Mouse (Mus musculus) hindbrain, embryonic 12.5 days (tissue): ENCODE data around the gene Gm11032. TPM values are rescaled to one million over a fixed set of nuclear protein-coding genes. Genes with fewer than 3 reads are reported as not detected.
"Not testable (repeated sequence)": the region's sequence is repeated elsewhere in the genome, so short reads cannot be mapped to it uniquely, and the experiment has no call there.

ENCODE experiments used
- ATAC-seq: fragments of 200-750 bp; cut with Nextera tagmentation; 2 replicates; pipeline ENCODE4 v1.8.0; 2017; ENCODE audit warnings: moderate TSS enrichment; ENCODE audit not compliant: low FRiP score
- H3K27ac ChIP-seq: fragments of 300-500 bp; sonication (generic); 2 replicates; pipeline ENCODE4 v1.5.1; 2016; ENCODE audit warnings: mild to moderate bottlenecking
- H3K27me3 ChIP-seq: fragments of 300-500 bp; sonication (generic); 2 replicates; pipeline ENCODE4 v1.6.1; 2016; ENCODE audit warnings: mild to moderate bottlenecking
- H3K36me3 ChIP-seq: fragments of 300-500 bp; sonication (generic); 2 replicates; pipeline ENCODE4 v1.6.1; 2016; ENCODE audit warnings: mild to moderate bottlenecking
- H3K4me1 ChIP-seq: fragments of 300-500 bp; sonication (generic); 2 replicates; pipeline ENCODE4 v1.6.1; 2016
- H3K4me2 ChIP-seq: fragments of 300-500 bp; sonication (generic); replicated peaks from 2 replicates; pipeline ENCODE4 v1.6.1; 2016; ENCODE audit warnings: mild to moderate bottlenecking
- H3K4me3 ChIP-seq: fragments of 300-500 bp; sonication (generic); 2 replicates; pipeline ENCODE4 v1.5.1; 2016; ENCODE audit warnings: mild to moderate bottlenecking
- H3K9ac ChIP-seq: fragments of 300-500 bp; sonication (generic); 2 replicates; pipeline ENCODE4 v1.6.1; 2016; ENCODE audit warnings: mild to moderate bottlenecking, moderate library complexity
- H3K9me3 ChIP-seq: fragments of 300-500 bp; sonication (generic); replicated peaks from 2 replicates; pipeline ENCODE4 v1.6.1; 2016; ENCODE audit warnings: mild to moderate bottlenecking
- WGBS: fragments of 180-500 bp; shearing (Covaris S2); methylation state at CpG from one replicate; pipeline ENCODE4 v1.1.7; 2016; 5-methylcytosine and 5-hydroxymethylcytosine counted together
- polyA plus RNA-seq: library from polyadenylated mRNA; unstranded; fragments of >200 nt; fragmentation: Nextera tagmentation; extraction: Ambion mirVana; gene quantifications from 2 replicates; pipeline ENCODE4 v1.2.1, GENCODE M21; 2016

Gene Gm11032
- polyA plus RNA-seq, result not detected in 2 replicates

DNA sequence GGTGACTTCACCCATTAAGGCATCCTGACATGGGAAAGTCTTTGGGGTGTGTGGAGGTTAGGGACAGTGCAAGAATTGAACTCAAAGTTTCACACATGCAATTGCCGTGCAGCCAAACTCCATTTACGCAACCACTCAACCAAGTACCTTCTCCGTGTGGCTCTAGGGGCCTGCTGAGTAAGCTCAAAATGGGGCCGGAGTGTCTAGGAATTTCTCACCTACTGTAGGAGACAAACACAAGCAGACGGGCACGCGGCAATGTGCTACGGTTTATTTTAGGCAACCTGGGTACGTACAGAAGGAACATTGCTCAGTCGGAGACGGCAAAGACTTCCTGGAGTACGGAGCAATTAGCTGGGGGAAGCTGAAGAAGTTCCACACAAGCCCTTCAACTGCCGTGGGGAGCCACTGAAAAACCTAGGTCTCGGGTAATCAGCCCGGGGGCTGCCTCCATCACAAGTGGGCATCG, at the start of gene Gm11032:
Gm11032 (plus strand) TSS at position 51 of the 469 bp plus-strand sequence.
- Histone ChIP-seq H3K9me3 (no peaks in the 10 kb centered on the region), H3K9ac (no peak within 1 kb of the TSS), H3K36me3 (no peaks in the 10 kb centered on the region), H3K4me1 (peaks cover 3% of the 10 kb centered on the region; the same call in 1 of the 2 replicates), H3K4me2 (no peak within 1 kb of the TSS), H3K27me3 (no peaks in the 10 kb centered on the region), H3K4me3 (no peak within 1 kb of the TSS), H3K27ac (no peak within 1 kb of the TSS)
- 83% methylated on average over 16 of the region's 16 CpGs for WGBS
- no peak for ATAC-seq

DNA sequence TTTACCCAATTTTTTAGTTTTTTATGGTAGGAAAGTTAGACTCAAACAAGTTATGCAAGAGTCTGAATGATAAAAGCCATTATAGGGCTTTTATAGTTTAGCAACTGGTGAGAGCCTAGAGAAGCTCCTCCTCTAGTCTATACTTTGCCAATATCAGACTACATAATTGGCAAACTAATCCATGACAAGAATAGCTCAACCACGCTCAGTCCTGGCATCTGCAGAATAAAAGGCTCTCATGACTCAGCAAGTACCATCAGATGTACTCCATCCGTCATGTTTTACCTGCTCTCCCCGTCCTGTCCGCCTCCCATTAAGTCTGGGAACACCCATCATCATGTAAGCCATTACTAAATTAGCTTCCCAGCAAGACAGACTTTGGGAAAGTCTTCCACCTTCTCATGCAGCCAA, 48.4 kb upstream of the Gm11032 start:
- Histone ChIP-seq H3K36me3 (no peaks in the 10 kb centered on the region), H3K9ac (no peak overlapping the region), H3K4me1 (peaks cover 5% of the 10 kb centered on the region), H3K4me3 (no peak overlapping the region), H3K27me3 (no peaks in the 10 kb centered on the region), H3K9me3 (no peaks in the 10 kb centered on the region), H3K4me2 (no peak overlapping the region), H3K27ac (no peak overlapping the region)
- 83% methylated on average over 4 of the region's 4 CpGs for WGBS
- no peak for ATAC-seq

DNA sequence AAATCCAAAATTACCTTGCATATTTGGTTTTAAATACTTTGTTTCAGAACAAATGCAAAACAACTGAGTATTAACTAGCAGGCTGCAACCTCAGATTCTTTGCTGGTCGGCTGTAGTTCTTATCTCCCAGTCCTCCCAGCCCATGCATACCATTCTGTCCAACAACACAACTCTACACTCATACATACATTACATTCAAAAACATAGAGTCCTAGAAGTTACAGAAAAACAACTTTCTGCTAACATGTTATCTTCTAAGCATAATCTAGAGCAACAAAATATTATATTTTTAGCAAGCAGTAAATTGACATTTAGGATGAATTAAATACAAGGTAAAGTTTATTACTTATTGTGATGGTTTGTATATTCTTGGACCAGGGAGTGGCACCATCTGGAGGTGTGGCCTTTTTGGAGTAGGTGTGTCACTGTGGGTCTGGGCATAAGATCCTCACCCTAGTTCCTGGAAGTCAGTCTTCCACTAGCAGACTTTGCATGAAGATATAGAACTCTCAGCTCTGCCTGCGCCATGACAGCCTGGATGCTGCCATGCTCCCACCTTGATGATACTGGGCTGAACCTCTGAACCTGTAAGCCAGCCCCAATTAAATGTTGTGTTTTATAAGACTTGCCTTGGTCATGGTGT, 43.7 kb upstream of the Gm11032 start:
- H3K27ac ChIP-seq, ATAC-seq, H3K4me3 ChIP-seq, H3K27me3 ChIP-seq, H3K9me3 ChIP-seq, H3K36me3 ChIP-seq, H3K9ac ChIP-seq, H3K4me2 ChIP-seq, H3K4me1 ChIP-seq: not testable (repeated sequence)
- 91% methylated on average over 2 of the region's 2 CpGs for whole genome bisulfite sequencing

DNA sequence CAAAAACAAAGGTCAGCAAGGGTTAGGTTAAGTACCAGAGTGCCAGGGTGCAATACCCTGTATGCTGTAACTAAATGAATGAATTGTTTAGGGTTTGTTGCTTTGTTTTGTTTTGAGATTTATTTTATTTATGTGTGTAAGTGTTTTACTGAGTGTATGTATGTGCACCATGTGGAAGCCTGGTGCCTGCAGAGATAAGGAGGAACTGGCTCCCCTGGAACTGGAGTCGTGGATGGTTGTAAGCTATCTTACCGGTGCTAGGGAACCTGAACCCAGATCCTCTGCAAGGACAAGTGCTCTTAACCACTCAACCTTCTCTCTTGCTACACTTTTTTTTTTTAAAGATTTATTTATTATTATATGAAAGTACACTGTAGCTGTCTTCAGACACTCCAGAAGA, 42.8 kb upstream of the Gm11032 start:
- ATAC-seq, result no peak
- no peaks in the 10 kb centered on the region for H3K36me3 ChIP-seq
- H3K4me2 ChIP-seq, result no peak overlapping the region
- WGBS, result 98% methylated on average over 2 of the region's 2 CpGs
- no peak overlapping the region for H3K4me3 ChIP-seq
- H3K9ac ChIP-seq, result no peak overlapping the region
- H3K9me3 ChIP-seq, result no peaks in the 10 kb centered on the region
- H3K27me3 ChIP-seq, result no peaks in the 10 kb centered on the region
- no peak overlapping the region for H3K27ac ChIP-seq
- peaks cover 8% of the 10 kb centered on the region for H3K4me1 ChIP-seq

- Histone ChIP-seq H3K27me3 (no peaks in the 10 kb centered on the region), H3K27ac (no peak overlapping the region), H3K36me3 (no peaks in the 10 kb centered on the region), H3K4me3 (no peak overlapping the region), H3K9me3 (no peaks in the 10 kb centered on the region), H3K9ac (no peak overlapping the region), H3K4me2 (no peak overlapping the region), H3K4me1 (peaks cover 8% of the 10 kb centered on the region)
- no peak for ATAC-seq
- 82% methylated on average over 2 of the region's 2 CpGs for WGBS
Observed at GRCm38 (mm10) chr11:4578682-4579081, 41.2 kb upstream of the Gm11032 start.

- H3K4me2 ChIP-seq, result no peak overlapping the region
- no peaks in the 10 kb centered on the region for H3K36me3 ChIP-seq
- no peak overlapping the region for H3K4me3 ChIP-seq
- 90% methylated on average over 4 of the region's 4 CpGs for WGBS
- ATAC-seq, result no peak
- no peaks in the 10 kb centered on the region for H3K27me3 ChIP-seq
- no peaks in the 10 kb centered on the region for H3K9me3 ChIP-seq
- no peak overlapping the region for H3K9ac ChIP-seq
- H3K4me1 ChIP-seq, result peaks cover 15% of the 10 kb centered on the region
- H3K27ac ChIP-seq, result no peak overlapping the region
Observed at GRCm38 (mm10) chr11:4591811-4592210, 28.1 kb upstream of the Gm11032 start.

DNA sequence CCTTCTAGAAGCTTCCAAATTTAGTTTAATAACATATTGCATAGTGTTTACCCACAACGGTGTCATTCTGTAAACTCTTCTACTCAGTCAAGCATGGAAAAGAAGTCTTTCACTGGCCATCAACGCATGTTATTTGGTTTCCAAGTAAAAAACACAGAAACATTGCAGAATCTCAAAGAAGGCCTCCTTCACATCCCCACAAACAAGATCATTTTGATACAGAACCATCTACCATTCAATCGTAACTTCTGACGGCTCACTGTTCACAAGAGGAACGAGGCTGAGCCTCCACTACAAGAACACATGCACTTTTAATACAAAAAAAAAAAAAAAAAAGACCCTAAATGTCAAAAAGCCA, 26.4 kb upstream of the Gm11032 start:
- no peaks in the 10 kb centered on the region for H3K36me3 ChIP-seq
- 33% methylated on average over 5 of the region's 5 CpGs for WGBS
- peak overlapping the region; percentile 61 for H3K4me2 ChIP-seq
- H3K9me3 ChIP-seq, result no peaks in the 10 kb centered on the region
- peak overlapping the region; percentile 97; the same call in 1 of the 2 replicates for H3K9ac ChIP-seq
- H3K27ac ChIP-seq, result no peak overlapping the region
- no peaks in the 10 kb centered on the region for H3K27me3 ChIP-seq
- ATAC-seq, result no peak
- H3K4me1 ChIP-seq, result peaks cover 15% of the 10 kb centered on the region
- H3K4me3 ChIP-seq, result peak overlapping the region; percentile 79

GRCm38 (mm10) chr11:4593849-4594607, 25.8 kb upstream of the Gm11032 start:
- ATAC-seq, result peak; percentile 93
- H3K4me1 ChIP-seq, result peaks cover 15% of the 10 kb centered on the region
- no peaks in the 10 kb centered on the region for H3K36me3 ChIP-seq
- H3K27ac ChIP-seq, result peak overlapping the region; percentile 94
- H3K4me3 ChIP-seq, result peak overlapping the region; percentile 79
- no peaks in the 10 kb centered on the region for H3K27me3 ChIP-seq
- H3K4me2 ChIP-seq, result peak overlapping the region; percentile 61
- under 1% methylated on average over 41 of the region's 45 CpGs for WGBS
- H3K9ac ChIP-seq, result peak overlapping the region; percentile 97
- no peaks in the 10 kb centered on the region for H3K9me3 ChIP-seq

DNA sequence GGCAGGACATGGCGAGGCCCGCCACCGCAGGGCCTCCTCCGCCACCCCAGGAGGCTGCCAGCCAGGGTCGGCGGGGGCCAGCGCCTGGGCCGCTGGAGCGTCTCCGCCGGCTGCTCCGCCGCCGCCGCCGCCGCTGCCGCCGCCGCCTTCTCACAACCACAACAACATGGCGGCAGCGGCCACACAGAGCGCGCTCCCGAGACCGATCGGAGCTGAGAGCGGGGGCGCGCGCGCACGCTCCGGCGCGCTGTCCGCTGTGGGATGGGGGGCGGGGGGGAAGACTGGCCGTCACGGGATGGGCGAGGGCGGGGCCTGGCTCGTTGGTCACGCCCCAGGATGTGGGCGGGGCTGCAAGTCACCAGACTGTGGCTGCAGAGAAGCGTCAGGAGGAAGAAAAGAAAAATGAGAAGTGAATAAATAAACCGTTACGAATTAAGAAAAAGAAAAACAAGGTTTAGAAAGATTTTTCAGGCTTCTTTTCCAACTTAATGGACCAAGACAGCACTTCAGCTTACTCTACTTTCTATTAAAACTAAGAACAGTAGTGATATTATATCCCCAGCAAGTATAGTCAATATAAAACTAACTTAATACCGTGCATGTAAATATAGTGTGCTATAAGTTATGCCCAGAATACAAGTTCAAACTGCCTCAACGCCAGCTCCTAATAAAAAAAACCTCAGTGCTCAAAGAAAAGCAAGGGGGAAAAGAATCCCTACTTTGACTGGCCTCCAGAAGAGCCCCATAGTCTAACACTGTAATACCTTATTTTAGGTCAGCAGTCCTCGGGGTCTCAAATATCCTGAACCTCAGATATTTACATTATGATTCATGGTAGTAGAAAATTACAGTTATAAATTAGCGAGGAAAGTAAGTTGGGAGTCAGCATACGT, 25.0 kb upstream of the Gm11032 start, which contains the start of gene Mtmr3:
Mtmr3 (minus strand) TSS at position 256 of the 893 bp plus-strand sequence.
- H3K4me1 ChIP-seq, result peaks cover 15% of the 10 kb centered on the region
- H3K9ac ChIP-seq, result peak within 1 kb of the TSS; percentile 97
- no peaks in the 10 kb centered on the region for H3K9me3 ChIP-seq
- no peaks in the 10 kb centered on the region for H3K27me3 ChIP-seq
- peak; percentile 94 for ATAC-seq
- H3K27ac ChIP-seq, result peak within 1 kb of the TSS; percentile 94
- peak within 1 kb of the TSS; percentile 79 for H3K4me3 ChIP-seq
- H3K36me3 ChIP-seq, result no peaks in the 10 kb centered on the region
- WGBS, result 8% methylated on average over 37 of the region's 53 CpGs
- H3K4me2 ChIP-seq, result peak within 1 kb of the TSS; percentile 61

DNA sequence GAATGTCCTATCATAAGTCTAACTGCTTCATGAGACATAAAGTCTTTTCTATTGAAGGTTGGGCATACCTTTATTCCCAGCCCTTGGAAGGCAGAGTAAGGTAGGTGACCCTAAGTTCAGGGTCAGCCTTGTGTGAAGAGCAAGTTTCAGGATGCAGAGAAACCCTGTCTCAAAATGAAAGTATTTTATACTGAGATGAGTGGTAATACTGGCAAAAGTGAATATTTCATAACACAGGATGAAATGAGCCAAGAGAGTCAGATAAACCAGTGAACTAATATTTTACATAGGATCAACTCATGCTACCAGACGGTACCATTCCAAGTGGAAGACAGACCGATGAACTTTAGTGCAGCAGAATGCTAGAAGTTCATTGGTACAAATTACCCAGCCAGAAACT, 21.5 kb upstream of the Gm11032 start:
- Histone ChIP-seq H3K4me3 (no peak overlapping the region), H3K4me2 (no peak overlapping the region), H3K27ac (no peak overlapping the region), H3K9ac (no peak overlapping the region), H3K4me1 (peaks cover 14% of the 10 kb centered on the region), H3K27me3 (no peaks in the 10 kb centered on the region), H3K36me3 (no peaks in the 10 kb centered on the region), H3K9me3 (no peaks in the 10 kb centered on the region)
- WGBS, result 90% methylated on average over 2 of the region's 2 CpGs
- no peak for ATAC-seq

- no peaks in the 10 kb centered on the region for H3K9me3 ChIP-seq
- no peak overlapping the region for H3K4me3 ChIP-seq
- H3K4me1 ChIP-seq, result peaks cover 12% of the 10 kb centered on the region
- no peaks in the 10 kb centered on the region for H3K27me3 ChIP-seq
- no peak for ATAC-seq
- no peak overlapping the region for H3K9ac ChIP-seq
- H3K4me2 ChIP-seq, result no peak overlapping the region
- WGBS, result 96% methylated on average over 3 of the region's 3 CpGs
- no peak overlapping the region for H3K27ac ChIP-seq
- H3K36me3 ChIP-seq, result no peaks in the 10 kb centered on the region
Observed at GRCm38 (mm10) chr11:4599916-4600315, 20.0 kb upstream of the Gm11032 start.

GRCm38 (mm10) chr11:4601890-4602289, 18.0 kb upstream of the Gm11032 start:
- Histone ChIP-seq H3K36me3 (no peaks in the 10 kb centered on the region), H3K27me3 (no peaks in the 10 kb centered on the region), H3K27ac (no peak overlapping the region), H3K4me2 (no peak overlapping the region), H3K9me3 (no peaks in the 10 kb centered on the region), H3K4me3 (no peak overlapping the region), H3K4me1 (peaks cover 12% of the 10 kb centered on the region), H3K9ac (no peak overlapping the region)
- 88% methylated on average over 5 of the region's 5 CpGs for WGBS
- no peak for ATAC-seq
